Mouse (Mus musculus) midbrain, embryonic 11.5 days (tissue): ENCODE measurements around the gene Cdc42ep5. TPM values are rescaled to one million over a fixed set of nuclear protein-coding genes. Genes with fewer than 3 reads are reported as not detected.
"Not testable (repeated sequence)": the region's sequence is repeated elsewhere in the genome, so short reads cannot be mapped to it uniquely, and the experiment has no call there.

Experiments
- ATAC-seq: fragments of 200-750 bp; cut with Nextera tagmentation; 2 replicates; pipeline ENCODE4 v1.8.0; 2017; ENCODE audit warnings: moderate TSS enrichment, moderate library complexity; ENCODE audit not compliant: low FRiP score
- DNase-seq: peaks from one replicate; pipeline ENCODE4 v3.0.0; 2015; ENCODE audit warnings: low spot score; ENCODE audit errors: missing footprints
- H3K27ac ChIP-seq: fragments of 300-500 bp; sonication (generic); 2 replicates; pipeline ENCODE4 v1.5.1; 2014; ENCODE audit warnings: low read depth, low read length
- H3K27me3 ChIP-seq: fragments of 300-500 bp; sonication (generic); 2 replicates; pipeline ENCODE4 v1.6.1; 2014; ENCODE audit warnings: mild to moderate bottlenecking, low read length, moderate library complexity, mixed read lengths; ENCODE audit not compliant: control insufficient read depth, insufficient read depth
- H3K36me3 ChIP-seq: fragments of 300-500 bp; sonication (generic); 2 replicates; pipeline ENCODE4 v1.6.1; 2014; ENCODE audit warnings: mild to moderate bottlenecking, low read length, moderate library complexity, mixed read lengths; ENCODE audit not compliant: control insufficient read depth, insufficient read depth
- H3K4me1 ChIP-seq: fragments of 300-500 bp; sonication (generic); 2 replicates; pipeline ENCODE4 v1.6.1; 2014; ENCODE audit warnings: low read length; ENCODE audit not compliant: control insufficient read depth, insufficient read depth
- H3K4me2 ChIP-seq: fragments of 300-500 bp; sonication (generic); 2 replicates; pipeline ENCODE4 v1.6.1; 2014; ENCODE audit warnings: mild to moderate bottlenecking, moderate library complexity
- H3K4me3 ChIP-seq: fragments of 300-500 bp; sonication (generic); 2 replicates; pipeline ENCODE4 v1.5.1; 2014; ENCODE audit warnings: low read depth, low read length
- H3K9ac ChIP-seq: fragments of 300-500 bp; sonication (generic); 2 replicates; pipeline ENCODE4 v1.6.1; 2014; ENCODE audit warnings: low read length
- H3K9me3 ChIP-seq: fragments of 300-500 bp; sonication (generic); 2 replicates; pipeline ENCODE4 v1.6.1; 2016; ENCODE audit warnings: low read length; ENCODE audit not compliant: control insufficient read depth
- WGBS: fragments of 180-500 bp; shearing (Covaris S2); extraction: QIAGEN DNeasy Blood & Tissue Kit; methylation state at CpG from one replicate; pipeline ENCODE4 v1.1.7; 2014; 5-methylcytosine and 5-hydroxymethylcytosine counted together
- polyA plus RNA-seq: library from polyadenylated mRNA; unstranded; fragments of >200 nt; fragmentation: Nextera tagmentation; extraction: Ambion mirVana; gene quantifications from 2 replicates; pipeline ENCODE4 v1.2.1, GENCODE M21; 2014

Gene Cdc42ep5
- polyA plus RNA-seq, 1 experiment from 2014 or later: 15.6 TPM

- not testable (repeated sequence) for ATAC-seq, H3K27me3 ChIP-seq, H3K27ac ChIP-seq, H3K36me3 ChIP-seq, H3K9me3 ChIP-seq, H3K9ac ChIP-seq, H3K4me3 ChIP-seq, H3K4me2 ChIP-seq
- peaks cover 11% of the 10 kb centered on the region for H3K4me1 ChIP-seq
- WGBS: 95% methylated on average over 4 of the region's 4 CpGs
- DNase-seq: peak; percentile 67
These were observed 3.1 kb downstream of the Cdc42ep5 start for GRCm38 (mm10) chr7:4161596-4161995.

GRCm38 (mm10) chr7:4154976-4155375 is 9.7 kb downstream of the Cdc42ep5 start:
- Histone ChIP-seq H3K4me2 (no peak overlapping the region), H3K4me3 (no peak overlapping the region), H3K27ac (no peak overlapping the region), H3K27me3 (peaks cover 17% of the 10 kb centered on the region), H3K9me3 (no peaks in the 10 kb centered on the region), H3K36me3 (no peaks in the 10 kb centered on the region), H3K9ac (no peak overlapping the region), H3K4me1 (peaks cover 7% of the 10 kb centered on the region)
- 31% methylated on average over 4 of the region's 4 CpGs for WGBS
- DNase-seq: peak; percentile 75
- no peak for ATAC-seq

GRCm38 (mm10) chr7:4154356-4154755 is 10.3 kb downstream of the Cdc42ep5 start:
- H3K9ac ChIP-seq: no peak overlapping the region
- H3K27me3 ChIP-seq: peaks cover 17% of the 10 kb centered on the region
- no peak for ATAC-seq
- 80% methylated on average over 5 of the region's 5 CpGs for WGBS
- H3K4me1 ChIP-seq: peaks cover 10% of the 10 kb centered on the region
- DNase-seq: peak; percentile 23
- H3K36me3 ChIP-seq: no peaks in the 10 kb centered on the region
- no peak overlapping the region for H3K27ac ChIP-seq
- H3K4me2 ChIP-seq: no peak overlapping the region
- H3K9me3 ChIP-seq: no peaks in the 10 kb centered on the region
- H3K4me3 ChIP-seq: no peak overlapping the region

GRCm38 (mm10) chr7:4151241-4151640 is 13.4 kb downstream of the Cdc42ep5 start:
- DNase-seq (peak; percentile 81), ATAC-seq (no peak)
- H3K27ac ChIP-seq: no peak overlapping the region
- 15% methylated on average over 22 of the region's 22 CpGs for WGBS
- H3K4me2 ChIP-seq: peak overlapping the region; percentile 7; the same call in 1 of the 2 replicates
- peaks cover 17% of the 10 kb centered on the region for H3K4me1 ChIP-seq
- no peak overlapping the region for H3K4me3 ChIP-seq
- peaks cover 17% of the 10 kb centered on the region for H3K27me3 ChIP-seq
- H3K9ac ChIP-seq: no peak overlapping the region
- H3K36me3 ChIP-seq: peaks cover 8% of the 10 kb centered on the region
- H3K9me3 ChIP-seq: no peaks in the 10 kb centered on the region

- H3K36me3 ChIP-seq: peaks cover 8% of the 10 kb centered on the region
- H3K4me2 ChIP-seq: peak overlapping the region; percentile 15
- H3K9me3 ChIP-seq: no peaks in the 10 kb centered on the region
- H3K27me3 ChIP-seq: peaks cover 17% of the 10 kb centered on the region
- H3K4me1 ChIP-seq: peaks cover 17% of the 10 kb centered on the region
- no peak overlapping the region for H3K27ac ChIP-seq
- no peak overlapping the region for H3K4me3 ChIP-seq
- ATAC-seq (no peak), DNase-seq (peak; percentile 85)
- WGBS: 7% methylated on average over 14 of the region's 14 CpGs
- H3K9ac ChIP-seq: no peak overlapping the region
These were observed 13.8 kb downstream of the Cdc42ep5 start for GRCm38 (mm10) chr7:4150811-4151221.

GRCm38 (mm10) chr7:4150059-4150541 is 14.6 kb downstream of the Cdc42ep5 start, which contains the start of gene Leng9:
TSS of gene Leng9 (minus strand) at chr7:4150374.
- Histone ChIP-seq H3K4me3 (peak within 1 kb of the TSS; percentile 68), H3K9ac (peak within 1 kb of the TSS; percentile 77)
- WGBS: 2% methylated on average over 14 of the region's 14 CpGs

GRCm38 (mm10) chr7:4149209-4150054 is 15.2 kb downstream of the Cdc42ep5 start:
- Histone ChIP-seq H3K4me2 (peak overlapping the region; percentile 92), H3K27ac (peak overlapping the region; percentile 73), H3K9me3 (no peaks in the 10 kb centered on the region), H3K36me3 (peaks cover 18% of the 10 kb centered on the region), H3K9ac (peak overlapping the region; percentile 77), H3K4me1 (peaks cover 17% of the 10 kb centered on the region), H3K4me3 (peak overlapping the region; percentile 68), H3K27me3 (peaks cover 17% of the 10 kb centered on the region)
- WGBS: under 1% methylated on average over 64 of the region's 64 CpGs
- ATAC-seq: peak; percentile 79
- peak; percentile 97 for DNase-seq

More at GRCm38 (mm10) chr7:4150059-4150541, 14.6 kb downstream of the Cdc42ep5 start, which contains the start of gene Leng9:
- Histone ChIP-seq H3K27ac (peak within 1 kb of the TSS; percentile 73), H3K36me3 (peaks cover 11% of the 10 kb centered on the region), H3K9me3 (no peaks in the 10 kb centered on the region), H3K4me2 (peak within 1 kb of the TSS; percentile 92), H3K4me1 (peaks cover 17% of the 10 kb centered on the region), H3K27me3 (peaks cover 17% of the 10 kb centered on the region)
- DNase-seq (no peak), ATAC-seq (peak; percentile 59)

- no peaks in the 10 kb centered on the region for H3K9me3 ChIP-seq
- peak overlapping the region; percentile 73 for H3K27ac ChIP-seq
- peaks cover 26% of the 10 kb centered on the region for H3K36me3 ChIP-seq
- peak overlapping the region; percentile 68 for H3K4me3 ChIP-seq
- peaks cover 17% of the 10 kb centered on the region for H3K4me1 ChIP-seq
- peak overlapping the region; percentile 77 for H3K9ac ChIP-seq
- DNase-seq (peak; percentile 92), ATAC-seq (peak; percentile 0; the same call in 1 of the 2 replicates)
- 31% methylated on average over 18 of the region's 18 CpGs for WGBS
- peaks cover 17% of the 10 kb centered on the region for H3K27me3 ChIP-seq
- peak overlapping the region; percentile 92 for H3K4me2 ChIP-seq
These were observed 16.1 kb downstream of the Cdc42ep5 start for GRCm38 (mm10) chr7:4148341-4149208.
